8 mouse cellular contexts compared by ENCODE assay signal in genomic region chr1:87127206-87128030, GRCm38 (mm10). TPM values are rescaled to one million over a fixed set of nuclear protein-coding genes. Genes with fewer than 3 reads are reported as not detected.
DNase-seq lines count a peak whose midpoint lies in the region; ATAC-seq and TF ChIP-seq lines count a peak whose summit lies in the region.

No protein-coding gene starts in this region.

- no peak overlapping the region for H3K27ac ChIP-seq in kidney, embryonic 14.5 days (ENCODE audit: low read depth, low read length)
- no peak overlapping the region for H3K27ac ChIP-seq in embryonic facial prominence, embryonic 14.5 days (replicated peaks; ENCODE audit: low read depth, low read length)
- H3K27ac ChIP-seq in hindbrain, embryonic 14.5 days: no peak overlapping the region
- no peak overlapping the region for H3K27ac ChIP-seq in limb, embryonic 11.5 days (replicated peaks; ENCODE audit: low read depth, low read length)
- H3K27ac ChIP-seq in small intestine, adult 2 months (ENCODE audit: insufficient read depth, low read depth, low read length): no peak overlapping the region

- 0 out of 2 replicates have a peak overlapping the region, but pooled peaks have one; percentile 7 for H3K9ac ChIP-seq in kidney, embryonic 14.5 days (ENCODE audit: low read depth, low read length)
- H3K9ac ChIP-seq in embryonic facial prominence, embryonic 14.5 days (ENCODE audit: low read depth, low read length): no peak overlapping the region
- no peak overlapping the region for H3K9ac ChIP-seq in hindbrain, embryonic 14.5 days
- H3K9ac ChIP-seq in limb, embryonic 11.5 days (ENCODE audit: low read length): no peak overlapping the region

- no peaks in the 10 kb centered on the region for H3K9me3 ChIP-seq in kidney, embryonic 14.5 days (ENCODE audit: control insufficient read depth, low read length)
- no peaks in the 10 kb centered on the region for H3K9me3 ChIP-seq in embryonic facial prominence, embryonic 14.5 days (ENCODE audit: control insufficient read depth, low read length)
- no peaks in the 10 kb centered on the region for H3K9me3 ChIP-seq in hindbrain, embryonic 14.5 days (ENCODE audit: control insufficient read depth, low read length)
- no peaks in the 10 kb centered on the region for H3K9me3 ChIP-seq in limb, embryonic 11.5 days (ENCODE audit: control insufficient read depth, low read length)

- no peak for DNase-seq in kidney, adult 11 months
- DNase-seq in embryonic facial prominence, embryonic 14.5 days (ENCODE audit: low spot score): no peak
- DNase-seq in hindbrain, embryonic 14.5 days (ENCODE audit: low spot score): no peak
- no peak for DNase-seq in limb, embryonic 11.5 days (ENCODE audit: low spot score)
- no peak for DNase-seq in lung, postnatal 36 days
- DNase-seq in testis, postnatal 10 days (ENCODE audit: low spot score): no peak

- peak overlapping the region; percentile 12; the same call in 1 of the 2 replicates for H3K4me3 ChIP-seq in kidney, embryonic 14.5 days (ENCODE audit: low read length)
- H3K4me3 ChIP-seq in embryonic facial prominence, embryonic 14.5 days (ENCODE audit: low read depth, low read length): peak overlapping the region; percentile 14; the same call in 1 of the 2 replicates
- peak overlapping the region; percentile 16 for H3K4me3 ChIP-seq in hindbrain, embryonic 14.5 days (replicated peaks; ENCODE audit: low read length)
- H3K4me3 ChIP-seq in limb, embryonic 11.5 days (ENCODE audit: low read depth, low read length): no peak overlapping the region; the same call in 1 of the 2 replicates
- peak overlapping the region; percentile 44; the same call in 1 of the 2 replicates for H3K4me3 ChIP-seq in small intestine, adult 2 months (ENCODE audit: low read depth, low read length)

- no peaks in the 10 kb centered on the region for H3K36me3 ChIP-seq in kidney, embryonic 14.5 days (ENCODE audit: control insufficient read depth, insufficient read depth, low read length)
- no peaks in the 10 kb centered on the region for H3K36me3 ChIP-seq in embryonic facial prominence, embryonic 14.5 days (ENCODE audit: control insufficient read depth, insufficient read depth, low read length)
- H3K36me3 ChIP-seq in hindbrain, embryonic 14.5 days (replicated peaks; ENCODE audit: control insufficient read depth, insufficient read depth): no peaks in the 10 kb centered on the region
- no peaks in the 10 kb centered on the region for H3K36me3 ChIP-seq in limb, embryonic 11.5 days (ENCODE audit: control insufficient read depth, insufficient read depth, low read length)
- H3K36me3 ChIP-seq in small intestine, adult 2 months (ENCODE audit: control insufficient read depth, insufficient read depth, low read length): no peaks in the 10 kb centered on the region; the same call in 1 of the 2 replicates

- H3K27me3 ChIP-seq in kidney, embryonic 14.5 days (ENCODE audit: control insufficient read depth, insufficient read depth, low read length): peaks cover 30% of the 10 kb centered on the region
- peaks cover 34% of the 10 kb centered on the region for H3K27me3 ChIP-seq in embryonic facial prominence, embryonic 14.5 days (replicated peaks; ENCODE audit: control insufficient read depth, insufficient read depth, low read length)
- H3K27me3 ChIP-seq in hindbrain, embryonic 14.5 days (ENCODE audit: control insufficient read depth, insufficient read depth, low read length): peaks cover 30% of the 10 kb centered on the region
- H3K27me3 ChIP-seq in limb, embryonic 11.5 days (ENCODE audit: control insufficient read depth, insufficient read depth, low read length): peaks cover 31% of the 10 kb centered on the region
- peaks cover 18% of the 10 kb centered on the region for H3K27me3 ChIP-seq in small intestine, adult 2 months (ENCODE audit: control insufficient read depth, insufficient read depth, low read length)

- no peak for TF ChIP-seq CTCF in small intestine, adult 2 months (IDR thresholded peaks at IDR 0.05; ENCODE audit: extremely low read depth, insufficient read length, insufficient replicate concordance, low read depth, low read length)

- peak overlapping the region; percentile 31 for H3K4me2 ChIP-seq in kidney, embryonic 14.5 days (replicated peaks; ENCODE audit: low read depth, low read length)
- peak overlapping the region; percentile 40 for H3K4me2 ChIP-seq in embryonic facial prominence, embryonic 14.5 days (ENCODE audit: low read depth, low read length)
- peak overlapping the region; percentile 39 for H3K4me2 ChIP-seq in hindbrain, embryonic 14.5 days (replicated peaks)
- H3K4me2 ChIP-seq in limb, embryonic 11.5 days (ENCODE audit: low read depth, severe bottlenecking): peak overlapping the region; percentile 17; the same call in 1 of the 2 replicates

- no peak for TF ChIP-seq POLR2A in small intestine, adult 2 months (IDR thresholded peaks at IDR 0.05; ENCODE audit: low read depth, low read length)

- peak; percentile 20; the same call in 1 of the 2 replicates for ATAC-seq in kidney, embryonic 14.5 days (ENCODE audit: low FRiP score, low TSS enrichment)
- ATAC-seq in embryonic facial prominence, embryonic 14.5 days (ENCODE audit: low read depth): no peak
- ATAC-seq in hindbrain, embryonic 14.5 days (ENCODE audit: low FRiP score): no peak; the same call in 1 of the 2 replicates
- no peak for ATAC-seq in limb, embryonic 11.5 days (ENCODE audit: insufficient number of reproducible peaks, low FRiP score, low TSS enrichment, low read depth)

- H3K4me1 ChIP-seq in kidney, embryonic 14.5 days (ENCODE audit: control insufficient read depth, insufficient read depth, low read length): no peaks in the 10 kb centered on the region
- H3K4me1 ChIP-seq in embryonic facial prominence, embryonic 14.5 days (ENCODE audit: control insufficient read depth, insufficient read depth, low read length): no peaks in the 10 kb centered on the region
- no peaks in the 10 kb centered on the region for H3K4me1 ChIP-seq in hindbrain, embryonic 14.5 days (replicated peaks; ENCODE audit: control insufficient read depth, insufficient read depth, low read length)
- H3K4me1 ChIP-seq in limb, embryonic 11.5 days (ENCODE audit: control insufficient read depth, insufficient read depth, low read length): no peaks in the 10 kb centered on the region
- H3K4me1 ChIP-seq in small intestine, adult 2 months (ENCODE audit: control insufficient read depth, insufficient read depth, insufficient read length, low read length): peaks cover 13% of the 10 kb centered on the region

- WGBS in kidney, embryonic 14.5 days: 7% methylated on average over 40 of the region's 43 CpGs
- WGBS in embryonic facial prominence, embryonic 14.5 days: 14% methylated on average over 19 of the region's 43 CpGs
- 10% methylated on average over 43 of the region's 43 CpGs for WGBS in hindbrain, embryonic 14.5 days
- 8% methylated on average over 43 of the region's 43 CpGs for WGBS in limb, embryonic 11.5 days
- 25% methylated on average over 43 of the region's 43 CpGs for WGBS in small intestine, adult 2 months

RNA-seq across cellular contexts. Expression of gene Akp3, which starts 2.6 kb away (rescaled TPM):
- not detected in 2 replicates for polyA plus RNA-seq in kidney, embryonic 14.5 days (2014; fragmentation: Nextera tagmentation; extraction: Ambion mirVana)
- 0.10 TPM in 1 of 2 replicates, not detected in the other for polyA plus RNA-seq in embryonic facial prominence, embryonic 14.5 days (2014; fragmentation: Nextera tagmentation; extraction: Ambion mirVana)
- not detected in 2 replicates for polyA plus RNA-seq in hindbrain, embryonic 14.5 days (2014; fragmentation: Nextera tagmentation; extraction: Ambion mirVana)
- not detected in 2 replicates for polyA plus RNA-seq in limb, embryonic 11.5 days (2014; fragmentation: Nextera tagmentation; extraction: Ambion mirVana)
- polyA plus RNA-seq in small intestine, adult 2 months (2012; rRNA removed): 13.5 and 5,678 TPM in 2 replicates

RNA-seq across cellular contexts. Expression of gene Alpi, which starts 26.0 kb away (rescaled TPM):
- not detected in 2 replicates for polyA plus RNA-seq in kidney, embryonic 14.5 days (2014; fragmentation: Nextera tagmentation; extraction: Ambion mirVana)
- polyA plus RNA-seq in embryonic facial prominence, embryonic 14.5 days (2014; fragmentation: Nextera tagmentation; extraction: Ambion mirVana): not detected in 2 replicates
- not detected in 2 replicates for polyA plus RNA-seq in hindbrain, embryonic 14.5 days (2014; fragmentation: Nextera tagmentation; extraction: Ambion mirVana)
- polyA plus RNA-seq in limb, embryonic 11.5 days (2014; fragmentation: Nextera tagmentation; extraction: Ambion mirVana): not detected in 2 replicates
- 2,031 and 4,686 TPM in 2 replicates for polyA plus RNA-seq in small intestine, adult 2 months (2012; rRNA removed)

RNA-seq across cellular contexts. Expression of gene Ecel1, which starts 28.9 kb away (rescaled TPM):
- polyA plus RNA-seq in kidney, embryonic 14.5 days (2014; fragmentation: Nextera tagmentation; extraction: Ambion mirVana): 0.11 and 0.20 TPM in 2 replicates
- 1.7 and 3.0 TPM in 2 replicates for polyA plus RNA-seq in embryonic facial prominence, embryonic 14.5 days (2014; fragmentation: Nextera tagmentation; extraction: Ambion mirVana)
- 41.7 and 44.0 TPM in 2 replicates for polyA plus RNA-seq in hindbrain, embryonic 14.5 days (2014; fragmentation: Nextera tagmentation; extraction: Ambion mirVana)
- polyA plus RNA-seq in limb, embryonic 11.5 days (2014; fragmentation: Nextera tagmentation; extraction: Ambion mirVana): 0.17 and 0.28 TPM in 2 replicates
- polyA plus RNA-seq in small intestine, adult 2 months (2012; rRNA removed): 0.22 and 1.7 TPM in 2 replicates

RNA-seq across cellular contexts. Expression of gene Alppl2, which starts 37.7 kb away (rescaled TPM):
- not detected in 2 replicates for polyA plus RNA-seq in kidney, embryonic 14.5 days (2014; fragmentation: Nextera tagmentation; extraction: Ambion mirVana)
- not detected in 2 replicates for polyA plus RNA-seq in embryonic facial prominence, embryonic 14.5 days (2014; fragmentation: Nextera tagmentation; extraction: Ambion mirVana)
- not detected in 2 replicates for polyA plus RNA-seq in hindbrain, embryonic 14.5 days (2014; fragmentation: Nextera tagmentation; extraction: Ambion mirVana)
- not detected in 2 replicates for polyA plus RNA-seq in limb, embryonic 11.5 days (2014; fragmentation: Nextera tagmentation; extraction: Ambion mirVana)
- 1.9 and 7.3 TPM in 2 replicates for polyA plus RNA-seq in small intestine, adult 2 months (2012; rRNA removed)

RNA-seq across cellular contexts. Expression of gene Prss56, which starts 55.7 kb away (rescaled TPM):
- not detected in 2 replicates for polyA plus RNA-seq in kidney, embryonic 14.5 days (2014; fragmentation: Nextera tagmentation; extraction: Ambion mirVana)
- polyA plus RNA-seq in embryonic facial prominence, embryonic 14.5 days (2014; fragmentation: Nextera tagmentation; extraction: Ambion mirVana): 0.93 and 1.5 TPM in 2 replicates
- 4.0 and 5.1 TPM in 2 replicates for polyA plus RNA-seq in hindbrain, embryonic 14.5 days (2014; fragmentation: Nextera tagmentation; extraction: Ambion mirVana)
- not detected in 2 replicates for polyA plus RNA-seq in limb, embryonic 11.5 days (2014; fragmentation: Nextera tagmentation; extraction: Ambion mirVana)
- polyA plus RNA-seq in small intestine, adult 2 months (2012; rRNA removed): not detected in 2 replicates

Comparison
In these comparisons a context has a peak if more than half of its experiments do, and no peak if none do; other contexts are left out.
1. RNA of gene Akp3, which starts 2.6 kb away (polyA plus RNA-seq): 13.5 to 5,678 TPM in small intestine, adult 2 months; 0.10 TPM in embryonic facial prominence, embryonic 14.5 days, not detected in kidney, embryonic 14.5 days, not detected in hindbrain, embryonic 14.5 days and not detected in limb, embryonic 11.5 days; every median in the first group is over 10 times any median in the second.
2. RNA of gene Alpi, which starts 26.0 kb away (polyA plus RNA-seq): 2,031 to 4,686 TPM in small intestine, adult 2 months; not detected in embryonic facial prominence, embryonic 14.5 days, not detected in hindbrain, embryonic 14.5 days, not detected in kidney, embryonic 14.5 days and not detected in limb, embryonic 11.5 days; every median in the first group is over 1,000 times any median in the second.
3. RNA of gene Ecel1, which starts 28.9 kb away (polyA plus RNA-seq): 41.7 to 44.0 TPM in hindbrain, embryonic 14.5 days; 1.7 to 3.0 TPM in embryonic facial prominence, embryonic 14.5 days, 0.17 to 0.28 TPM in limb, embryonic 11.5 days, 0.22 to 1.7 TPM in small intestine, adult 2 months and 0.11 to 0.20 TPM in kidney, embryonic 14.5 days; every median in the first group is over 10 times any median in the second.
4. Peak in every context shown above with its lines, with median percentiles within 50 percentile points of each other: H3K4me2 ChIP-seq.